Mouse (Mus musculus): Measurements from ENCODE around the gene Mta1. TPM values are rescaled to one million over a fixed set of nuclear protein-coding genes. Genes with fewer than 3 reads are reported as not detected.

Mta1 gene
- polyA plus RNA-seq, 1 experiment from 2014 or later = 4.9 TPM

GRCm38 (mm10) chr12:113061606-113062005 is 36.5 kb upstream of the Mta1 start:
- WGBS = 79% methylated on average over 9 of the region's 9 CpGs
- H3K27ac ChIP-seq (ENCODE audit: low read depth, low read length) = no peak overlapping the region
- H3K9ac ChIP-seq (ENCODE audit: low read depth, low read length) = no peak overlapping the region
- ATAC-seq = no peak
- H3K36me3 ChIP-seq (ENCODE audit: control insufficient read depth, insufficient read depth) = peaks cover 83% of the 10 kb centered on the region
- H3K27me3 ChIP-seq (replicated peaks; ENCODE audit: control insufficient read depth, insufficient read depth, low read length) = no peaks in the 10 kb centered on the region
- H3K4me1 ChIP-seq (replicated peaks; ENCODE audit: control insufficient read depth, insufficient read depth, low read length) = no peaks in the 10 kb centered on the region
- no peak overlapping the region for H3K4me3 ChIP-seq (ENCODE audit: low read depth, low read length)
- no peaks in the 10 kb centered on the region for H3K9me3 ChIP-seq (ENCODE audit: control insufficient read depth)
- TF ChIP-seq CTCF (IDR thresholded peaks at IDR 0.05; ENCODE audit: low read depth) = no peak
- no peak overlapping the region for H3K4me2 ChIP-seq (replicated peaks; ENCODE audit: low read depth)

GRCm38 (mm10) chr12:113062201-113062600 is 35.9 kb upstream of the Mta1 start:
- WGBS = 89% methylated on average over 10 of the region's 10 CpGs
- no peak overlapping the region for H3K27ac ChIP-seq (ENCODE audit: low read depth, low read length)
- no peak overlapping the region for H3K9ac ChIP-seq (ENCODE audit: low read depth, low read length)
- H3K4me1 ChIP-seq (replicated peaks; ENCODE audit: control insufficient read depth, insufficient read depth, low read length) = no peaks in the 10 kb centered on the region
- ATAC-seq = no peak
- no peaks in the 10 kb centered on the region for H3K27me3 ChIP-seq (replicated peaks; ENCODE audit: control insufficient read depth, insufficient read depth, low read length)
- peaks cover 82% of the 10 kb centered on the region for H3K36me3 ChIP-seq (ENCODE audit: control insufficient read depth, insufficient read depth)
- no peak overlapping the region for H3K4me2 ChIP-seq (replicated peaks; ENCODE audit: low read depth)
- no peak overlapping the region for H3K4me3 ChIP-seq (ENCODE audit: low read depth, low read length)
- TF ChIP-seq CTCF (IDR thresholded peaks at IDR 0.05; ENCODE audit: low read depth) = no peak
- no peaks in the 10 kb centered on the region for H3K9me3 ChIP-seq (ENCODE audit: control insufficient read depth)

GRCm38 (mm10) chr12:113063700-113064099 is 34.4 kb upstream of the Mta1 start:
- no peak for TF ChIP-seq CTCF (IDR thresholded peaks at IDR 0.05; ENCODE audit: low read depth)

GRCm38 (mm10) chr12:113068002-113068401 is 30.1 kb upstream of the Mta1 start:
- Histone ChIP-seq H3K4me3 (ENCODE audit: low read depth, low read length) (no peak overlapping the region), H3K9ac (ENCODE audit: low read depth, low read length) (no peak overlapping the region), H3K4me2 (replicated peaks; ENCODE audit: low read depth) (no peak overlapping the region), H3K36me3 (ENCODE audit: control insufficient read depth, insufficient read depth) (peaks cover 68% of the 10 kb centered on the region), H3K9me3 (ENCODE audit: control insufficient read depth) (no peaks in the 10 kb centered on the region), H3K4me1 (replicated peaks; ENCODE audit: control insufficient read depth, insufficient read depth, low read length) (no peaks in the 10 kb centered on the region), H3K27ac (ENCODE audit: low read depth, low read length) (no peak overlapping the region), H3K27me3 (replicated peaks; ENCODE audit: control insufficient read depth, insufficient read depth, low read length) (no peaks in the 10 kb centered on the region)
- no peak for ATAC-seq
- no peak for TF ChIP-seq CTCF (IDR thresholded peaks at IDR 0.05; ENCODE audit: low read depth)
- WGBS = 90% methylated on average over 7 of the region's 7 CpGs

More at GRCm38 (mm10) chr12:113063700-113064099, 34.4 kb upstream of the Mta1 start:
- H3K4me3 ChIP-seq (ENCODE audit: low read depth, low read length) = no peak overlapping the region
- peaks cover 80% of the 10 kb centered on the region for H3K36me3 ChIP-seq (ENCODE audit: control insufficient read depth, insufficient read depth)
- ATAC-seq = no peak
- no peaks in the 10 kb centered on the region for H3K27me3 ChIP-seq (replicated peaks; ENCODE audit: control insufficient read depth, insufficient read depth, low read length)
- no peak overlapping the region for H3K9ac ChIP-seq (ENCODE audit: low read depth, low read length)
- H3K4me1 ChIP-seq (replicated peaks; ENCODE audit: control insufficient read depth, insufficient read depth, low read length) = no peaks in the 10 kb centered on the region
- no peaks in the 10 kb centered on the region for H3K9me3 ChIP-seq (ENCODE audit: control insufficient read depth)
- H3K27ac ChIP-seq (ENCODE audit: low read depth, low read length) = no peak overlapping the region
- WGBS = 91% methylated on average over 7 of the region's 7 CpGs
- no peak overlapping the region for H3K4me2 ChIP-seq (replicated peaks; ENCODE audit: low read depth)

- no peaks in the 10 kb centered on the region; the same call in 1 of the 2 replicates for H3K4me1 ChIP-seq (replicated peaks; ENCODE audit: control insufficient read depth, insufficient read depth, low read length)
- peaks cover 58% of the 10 kb centered on the region for H3K36me3 ChIP-seq (ENCODE audit: control insufficient read depth, insufficient read depth)
- H3K27ac ChIP-seq (ENCODE audit: low read depth, low read length) = no peak overlapping the region
- ATAC-seq = no peak
- WGBS = 94% methylated on average over 6 of the region's 6 CpGs
- H3K4me2 ChIP-seq (replicated peaks; ENCODE audit: low read depth) = no peak overlapping the region
- H3K9me3 ChIP-seq (ENCODE audit: control insufficient read depth) = no peaks in the 10 kb centered on the region
- H3K9ac ChIP-seq (ENCODE audit: low read depth, low read length) = no peak overlapping the region
- no peak for TF ChIP-seq CTCF (IDR thresholded peaks at IDR 0.05; ENCODE audit: low read depth)
- no peaks in the 10 kb centered on the region for H3K27me3 ChIP-seq (replicated peaks; ENCODE audit: control insufficient read depth, insufficient read depth, low read length)
- no peak overlapping the region for H3K4me3 ChIP-seq (ENCODE audit: low read depth, low read length)
Measured at GRCm38 (mm10) chr12:113069389-113069788, 28.7 kb upstream of the Mta1 start.

- ATAC-seq = no peak
- H3K9me3 ChIP-seq (ENCODE audit: control insufficient read depth) = no peaks in the 10 kb centered on the region
- H3K4me1 ChIP-seq (replicated peaks; ENCODE audit: control insufficient read depth, insufficient read depth, low read length) = no peaks in the 10 kb centered on the region; the same call in 1 of the 2 replicates
- peaks cover 45% of the 10 kb centered on the region for H3K36me3 ChIP-seq (ENCODE audit: control insufficient read depth, insufficient read depth)
- no peak overlapping the region for H3K27ac ChIP-seq (ENCODE audit: low read depth, low read length)
- H3K4me3 ChIP-seq (ENCODE audit: low read depth, low read length) = no peak overlapping the region
- no peak for TF ChIP-seq CTCF (IDR thresholded peaks at IDR 0.05; ENCODE audit: low read depth)
- H3K4me2 ChIP-seq (replicated peaks; ENCODE audit: low read depth) = no peak overlapping the region
- 88% methylated on average over 6 of the region's 6 CpGs for WGBS
- H3K9ac ChIP-seq (ENCODE audit: low read depth, low read length) = no peak overlapping the region
- H3K27me3 ChIP-seq (replicated peaks; ENCODE audit: control insufficient read depth, insufficient read depth, low read length) = no peaks in the 10 kb centered on the region
Measured at GRCm38 (mm10) chr12:113071321-113071720, 26.8 kb upstream of the Mta1 start.

GRCm38 (mm10) chr12:113071827-113072226 is 26.3 kb upstream of the Mta1 start:
- no peak for ATAC-seq
- Histone ChIP-seq H3K9me3 (ENCODE audit: control insufficient read depth) (no peaks in the 10 kb centered on the region), H3K9ac (ENCODE audit: low read depth, low read length) (no peak overlapping the region), H3K4me3 (ENCODE audit: low read depth, low read length) (no peak overlapping the region), H3K27ac (ENCODE audit: low read depth, low read length) (no peak overlapping the region), H3K4me1 (replicated peaks; ENCODE audit: control insufficient read depth, insufficient read depth, low read length) (no peaks in the 10 kb centered on the region; the same call in 1 of the 2 replicates), H3K27me3 (replicated peaks; ENCODE audit: control insufficient read depth, insufficient read depth, low read length) (no peaks in the 10 kb centered on the region), H3K36me3 (ENCODE audit: control insufficient read depth, insufficient read depth) (peaks cover 44% of the 10 kb centered on the region), H3K4me2 (replicated peaks; ENCODE audit: low read depth) (no peak overlapping the region)
- no peak for TF ChIP-seq CTCF (IDR thresholded peaks at IDR 0.05; ENCODE audit: low read depth)
- WGBS = 68% methylated on average over 6 of the region's 6 CpGs
